Mouse (Mus musculus) 3T3-L1 (cell line): ENCODE results near the gene Gm5938.

Experiments
- DNase-seq: peaks from one replicate; pipeline ENCODE4 v3.0.0-alpha.2; 2015; ENCODE audit warnings: low read depth, low spot score

Gene Gm5938

GRCm38 (mm10) chrX:78125167-78125566, at the start of gene Gm5938:
Gm5938 (plus strand) TSS chrX:78125467.
- no peak for DNase-seq

GRCm38 (mm10) chrX:78091274-78091673, 34.0 kb upstream of the Gm5938 start, which contains the start of gene Obp1a:
Obp1a (minus strand) TSS chrX:78091374.
- no peak for DNase-seq
